In genomic region chr4:25464792-25465590, GRCm38 (mm10) we compare ENCODE assay signal across 24 mouse cellular contexts.
DNase-seq lines count a peak whose midpoint lies in the region; ATAC-seq and TF ChIP-seq lines count a peak whose summit lies in the region.
"Had no signal": no experiment of that assay in that cellular context is flagged by ENCODE, and none has a peak within 500 bp of the region (broad histone marks: within the 10 kb centered on the region; RNA-seq: fewer than 3 reads in every experiment).

No protein-coding gene starts in this region.

- TF ChIP-seq CTCF in kidney, adult 2 months (conservative IDR thresholded peaks at IDR 0.05; ENCODE audit: insufficient read depth, insufficient read length, low read depth, low read length): no peak
- TF ChIP-seq CTCF in kidney, postnatal 0 days (IDR thresholded peaks at IDR 0.05; ENCODE audit: low read depth): no peak
- no peak for TF ChIP-seq CTCF in brain, embryonic 14.5 days (IDR thresholded peaks at IDR 0.05; ENCODE audit: borderline replicate concordance, extremely low read depth, insufficient read depth, insufficient read length)

- no peaks in the 10 kb centered on the region for H3K36me3 ChIP-seq in kidney, adult 2 months (ENCODE audit: control insufficient read depth, insufficient read depth, low read length)
- H3K36me3 ChIP-seq in kidney, postnatal 0 days (ENCODE audit: insufficient read depth, low read length): no peaks in the 10 kb centered on the region
- H3K36me3 ChIP-seq: embryonic facial prominence, embryonic 13.5 days; liver, embryonic 12.5 days; midbrain, embryonic 12.5 days; neural tube, embryonic 15.5 days; stomach, embryonic 15.5 days had no signal

- no peak for ATAC-seq in kidney, postnatal 0 days (replicated peaks; ENCODE audit: low FRiP score, low read depth)
- ATAC-seq: hindbrain, embryonic 16.5 days; liver, embryonic 12.5 days; liver, postnatal 0 days had no signal

- H3K9me3 ChIP-seq in kidney, postnatal 0 days (replicated peaks; ENCODE audit: low read length): no peaks in the 10 kb centered on the region
- H3K9me3 ChIP-seq: embryonic facial prominence, embryonic 13.5 days; liver, embryonic 12.5 days; midbrain, embryonic 12.5 days; neural tube, embryonic 15.5 days; stomach, embryonic 15.5 days had no signal

- no peak overlapping the region for H3K9ac ChIP-seq in kidney, postnatal 0 days (ENCODE audit: low read depth, low read length)
- H3K9ac ChIP-seq: embryonic facial prominence, embryonic 13.5 days; liver, embryonic 12.5 days; liver, postnatal 0 days; midbrain, embryonic 12.5 days; neural tube, embryonic 15.5 days; stomach, embryonic 15.5 days had no signal

- no peak overlapping the region for H3K4me2 ChIP-seq in kidney, postnatal 0 days (ENCODE audit: low read length)
- H3K4me2 ChIP-seq: embryonic facial prominence, embryonic 13.5 days; liver, embryonic 12.5 days; midbrain, embryonic 12.5 days; neural tube, embryonic 15.5 days; stomach, embryonic 15.5 days had no signal

- 27% methylated on average over 1 of the region's 1 CpGs for WGBS in kidney, adult 2 months
- WGBS in kidney, postnatal 0 days: 43% methylated on average over 1 of the region's 1 CpGs

- H3K27me3 ChIP-seq in kidney, adult 2 months (replicated peaks; ENCODE audit: control insufficient read depth, insufficient read depth, low read length): no peaks in the 10 kb centered on the region
- no peaks in the 10 kb centered on the region for H3K27me3 ChIP-seq in kidney, postnatal 0 days (ENCODE audit: insufficient read depth, low read length)
- H3K27me3 ChIP-seq: embryonic facial prominence, embryonic 13.5 days; liver, embryonic 12.5 days; midbrain, embryonic 12.5 days; neural tube, embryonic 15.5 days; stomach, embryonic 15.5 days had no signal

- no peaks in the 10 kb centered on the region for H3K4me1 ChIP-seq in kidney, adult 2 months (ENCODE audit: control insufficient read depth, insufficient read depth, low read length)
- H3K4me1 ChIP-seq in kidney, postnatal 0 days (replicated peaks; ENCODE audit: insufficient read depth, low read length): no peaks in the 10 kb centered on the region
- H3K4me1 ChIP-seq: embryonic facial prominence, embryonic 13.5 days; liver, embryonic 12.5 days; midbrain, embryonic 12.5 days; neural tube, embryonic 15.5 days; stomach, embryonic 15.5 days had no signal

- no peak overlapping the region for H3K4me3 ChIP-seq in kidney, adult 2 months (ENCODE audit: insufficient read depth, low read depth, low read length)
- H3K4me3 ChIP-seq in kidney, postnatal 0 days (replicated peaks; ENCODE audit: low read depth, low read length): no peak overlapping the region
- H3K4me3 ChIP-seq: embryonic facial prominence, embryonic 13.5 days; liver, embryonic 12.5 days; midbrain, embryonic 12.5 days; neural tube, embryonic 15.5 days; stomach, embryonic 15.5 days had no signal

- H3K27ac ChIP-seq in kidney, adult 2 months (ENCODE audit: insufficient read depth, low read depth, low read length): no peak overlapping the region
- no peak overlapping the region for H3K27ac ChIP-seq in kidney, postnatal 0 days
- H3K27ac ChIP-seq: embryonic facial prominence, embryonic 13.5 days; liver, embryonic 12.5 days; midbrain, embryonic 12.5 days; neural tube, embryonic 15.5 days; stomach, embryonic 15.5 days had no signal

- no peak for TF ChIP-seq POLR2A in kidney, adult 2 months (IDR thresholded peaks at IDR 0.05; ENCODE audit: low read depth, low read length)
- TF ChIP-seq POLR2A in brain, embryonic 14.5 days (IDR thresholded peaks at IDR 0.05; ENCODE audit: borderline replicate concordance, extremely low read depth, insufficient read depth, insufficient read length, poor library complexity, severe bottlenecking): no peak

- DNase-seq in kidney, adult 2 months: peak; percentile 2
- DNase-seq in kidney, postnatal 10 days: no peak
- peak; percentile 42 for DNase-seq in kidney, postnatal 0 days (ENCODE audit: low spot score)
- no peak for DNase-seq in kidney, postnatal 25 days
- peak; percentile 70 for DNase-seq in brain, embryonic 14.5 days (ENCODE audit: low read depth)
- DNase-seq in urinary bladder, postnatal 4 days (ENCODE audit: low spot score in 2 of 2): no peak
- no peak for DNase-seq in thymus, postnatal 25 days
- DNase-seq: adrenal gland, postnatal 25 days; cerebellum, adult 18-20 months; cerebellum, postnatal 10 days; gastrocnemius, postnatal 10 days; heart, postnatal 14 days; kidney, postnatal 36 days; left cerebral cortex, postnatal 4 days; liver, postnatal 0 days; lung, postnatal 36 days; retina, postnatal 1 day; right cerebral cortex, postnatal 25 days had no signal

Comparison
In these comparisons a context has a peak if more than half of its experiments do, and no peak if none do; other contexts are left out.
1. DNase-seq: peak in kidney, adult 2 months (single experiment), kidney, postnatal 0 days (single experiment) and brain, embryonic 14.5 days (single experiment); none in kidney, postnatal 10 days (single experiment), kidney, postnatal 25 days (0 of 2), urinary bladder, postnatal 4 days (0 of 2) and thymus, postnatal 25 days (single experiment).